Mouse (Mus musculus) heart, embryonic 15.5 days (tissue): ENCODE data around the gene Cmtr1. TPM values are rescaled to one million over a fixed set of nuclear protein-coding genes. Genes with fewer than 3 reads are reported as not detected.

Experiments used
- ATAC-seq: fragments of 200-750 bp; cut with Nextera tagmentation; replicated peaks from 2 replicates; pipeline ENCODE4 v1.8.0; 2017; ENCODE audit warnings: low read depth, moderate TSS enrichment; ENCODE audit not compliant: insufficient number of reproducible peaks, insufficient read depth, low FRiP score
- H3K27ac ChIP-seq: fragments of 300-500 bp; sonication (generic); 2 replicates; pipeline ENCODE4 v1.5.1; 2015; ENCODE audit warnings: mild to moderate bottlenecking, inconsistent platforms
- H3K27me3 ChIP-seq: fragments of 300-500 bp; sonication (generic); 2 replicates; pipeline ENCODE4 v1.6.1; 2015; ENCODE audit warnings: inconsistent platforms
- H3K36me3 ChIP-seq: fragments of 300-500 bp; sonication (generic); 2 replicates; pipeline ENCODE4 v1.6.1; 2015; ENCODE audit warnings: mild to moderate bottlenecking, inconsistent platforms
- H3K4me1 ChIP-seq: fragments of 300-500 bp; sonication (generic); replicated peaks from 2 replicates; pipeline ENCODE4 v1.6.1; 2015; ENCODE audit warnings: inconsistent platforms
- H3K4me2 ChIP-seq: fragments of 300-500 bp; sonication (generic); 2 replicates; pipeline ENCODE4 v1.6.1; 2015; ENCODE audit warnings: inconsistent platforms, mild to moderate bottlenecking, moderate library complexity
- H3K4me3 ChIP-seq: fragments of 300-500 bp; sonication (generic); 2 replicates; pipeline ENCODE4 v1.5.1; 2015; ENCODE audit warnings: mild to moderate bottlenecking, inconsistent platforms
- H3K9ac ChIP-seq: fragments of 300-500 bp; sonication (generic); 2 replicates; pipeline ENCODE4 v1.6.1; 2015; ENCODE audit warnings: mild to moderate bottlenecking, inconsistent platforms
- H3K9me3 ChIP-seq: fragments of 300-500 bp; sonication (generic); replicated peaks from 2 replicates; pipeline ENCODE4 v1.6.1; 2016; ENCODE audit warnings: inconsistent platforms
- WGBS: fragments of 180-500 bp; shearing (Covaris S2); methylation state at CpG from one replicate; pipeline ENCODE4 v1.1.7; 2015; ENCODE audit warnings: mixed read lengths; 5-methylcytosine and 5-hydroxymethylcytosine counted together
- polyA plus RNA-seq: library from polyadenylated mRNA; unstranded; fragments of >200 nt; fragmentation: Nextera tagmentation; extraction: Ambion mirVana; gene quantifications from 2 replicates; pipeline ENCODE4 v1.2.1, GENCODE M21; 2015

The Cmtr1 gene
- polyA plus RNA-seq, 1 experiment from 2014 or later, result 78.3 TPM

DNA sequence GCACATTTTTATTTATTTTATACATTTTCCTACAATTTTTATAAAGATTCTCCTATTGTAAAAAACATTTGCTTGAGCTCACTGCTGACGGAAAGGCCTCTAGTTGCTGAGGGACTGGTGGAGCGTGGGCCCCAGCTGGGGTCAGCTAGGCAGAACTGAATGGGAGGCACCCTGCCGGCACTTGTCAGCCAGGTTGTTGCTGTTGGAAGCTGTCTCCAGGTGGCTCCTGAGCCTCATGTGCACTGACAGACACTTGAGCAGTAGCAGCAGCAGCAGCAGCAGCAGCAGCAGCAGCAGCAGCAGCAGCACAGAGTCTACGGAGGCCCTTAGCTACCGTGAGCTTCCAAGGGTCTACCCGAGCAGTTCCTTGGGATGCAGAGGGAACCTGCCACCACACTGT lies 27.0 kb downstream of the Cmtr1 start:
- 44% methylated on average over 6 of the region's 6 CpGs for WGBS
- H3K27ac ChIP-seq, result peak overlapping the region; percentile 80
- H3K9ac ChIP-seq, result peak overlapping the region; percentile 15; the same call in 1 of the 2 replicates

DNA sequence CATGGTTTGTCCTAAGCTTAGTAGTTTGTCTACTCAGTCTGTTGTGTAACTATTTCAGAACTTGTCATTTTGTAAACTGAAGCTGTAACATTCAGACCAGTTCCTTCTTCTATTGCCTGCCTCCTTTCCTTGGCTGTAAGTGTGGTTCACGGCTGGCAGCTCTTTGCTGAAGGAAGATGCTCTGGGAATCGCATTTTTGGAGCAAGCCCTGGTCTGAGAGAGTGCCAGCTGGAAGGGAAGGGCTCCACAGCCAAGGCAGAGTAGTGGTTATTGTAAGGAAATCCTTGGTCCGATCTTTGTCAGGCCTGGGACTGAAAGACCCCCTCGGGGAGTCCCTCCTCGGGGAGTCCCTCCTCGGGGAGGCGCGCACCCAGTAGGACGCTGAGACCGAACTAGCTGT lies 28.2 kb downstream of the Cmtr1 start:
- H3K4me2 ChIP-seq, result no peak overlapping the region
- peaks cover 16% of the 10 kb centered on the region for H3K4me1 ChIP-seq
- H3K27ac ChIP-seq, result peak overlapping the region; percentile 80
- peaks cover 44% of the 10 kb centered on the region for H3K36me3 ChIP-seq
- 88% methylated on average over 10 of the region's 10 CpGs for WGBS
- no peaks in the 10 kb centered on the region for H3K27me3 ChIP-seq
- H3K9me3 ChIP-seq, result no peaks in the 10 kb centered on the region
- no peak for ATAC-seq
- H3K4me3 ChIP-seq, result no peak overlapping the region
- no peak overlapping the region for H3K9ac ChIP-seq

More for the DNA sequence above, 27.0 kb downstream of the Cmtr1 start:
- Histone ChIP-seq H3K9me3 (no peaks in the 10 kb centered on the region), H3K36me3 (peaks cover 54% of the 10 kb centered on the region), H3K4me3 (no peak overlapping the region), H3K27me3 (no peaks in the 10 kb centered on the region), H3K4me2 (no peak overlapping the region), H3K4me1 (peaks cover 16% of the 10 kb centered on the region)
- ATAC-seq, result no peak

- Histone ChIP-seq H3K9ac (no peak overlapping the region), H3K4me3 (no peak overlapping the region), H3K36me3 (peaks cover 58% of the 10 kb centered on the region), H3K9me3 (no peaks in the 10 kb centered on the region), H3K27ac (no peak overlapping the region), H3K4me2 (no peak overlapping the region), H3K4me1 (peaks cover 16% of the 10 kb centered on the region), H3K27me3 (no peaks in the 10 kb centered on the region)
- no peak for ATAC-seq
- WGBS, result 65% methylated on average over 6 of the region's 6 CpGs
Observed at GRCm38 (mm10) chr17:29690257-29690656, 29.9 kb downstream of the Cmtr1 start.

GRCm38 (mm10) chr17:29692827-29693226 lies 32.4 kb downstream of the Cmtr1 start:
- no peaks in the 10 kb centered on the region for H3K27me3 ChIP-seq
- H3K9ac ChIP-seq, result no peak overlapping the region
- peaks cover 61% of the 10 kb centered on the region for H3K36me3 ChIP-seq
- no peak overlapping the region for H3K4me3 ChIP-seq
- H3K9me3 ChIP-seq, result no peaks in the 10 kb centered on the region
- WGBS, result 83% methylated on average over 2 of the region's 2 CpGs
- ATAC-seq, result no peak
- H3K4me2 ChIP-seq, result no peak overlapping the region
- no peak overlapping the region for H3K27ac ChIP-seq
- H3K4me1 ChIP-seq, result peaks cover 5% of the 10 kb centered on the region

DNA sequence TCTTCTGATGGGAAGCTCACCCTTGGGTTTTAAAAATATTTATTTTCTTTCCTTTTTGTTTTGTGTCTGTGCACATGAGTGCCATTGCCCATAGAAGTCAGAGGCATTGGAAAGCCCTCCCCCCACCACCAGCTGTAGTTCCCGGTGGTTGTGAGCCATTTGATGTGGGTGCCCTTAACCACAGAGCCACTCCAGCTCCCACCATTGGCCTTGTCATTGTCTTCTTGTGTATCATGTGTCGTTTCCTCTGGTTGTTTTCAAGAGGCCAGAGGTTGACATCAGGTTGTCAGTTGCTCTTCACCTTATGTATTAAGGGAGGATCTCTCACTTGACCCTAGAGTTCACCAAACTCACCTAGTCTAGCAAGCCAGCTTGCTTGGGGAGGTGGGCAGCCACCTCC lies 33.2 kb downstream of the Cmtr1 start:
- Histone ChIP-seq H3K4me2 (no peak overlapping the region), H3K36me3 (peaks cover 68% of the 10 kb centered on the region), H3K9me3 (no peaks in the 10 kb centered on the region), H3K27me3 (no peaks in the 10 kb centered on the region), H3K9ac (no peak overlapping the region), H3K4me1 (peaks cover 3% of the 10 kb centered on the region; the same call in 1 of the 2 replicates), H3K4me3 (no peak overlapping the region), H3K27ac (no peak overlapping the region)
- ATAC-seq, result no peak
- WGBS, result 61% methylated on average over 2 of the region's 2 CpGs

GRCm38 (mm10) chr17:29694516-29694915 lies 34.1 kb downstream of the Cmtr1 start:
- no peak for ATAC-seq
- WGBS, result 86% methylated on average over 4 of the region's 4 CpGs

DNA sequence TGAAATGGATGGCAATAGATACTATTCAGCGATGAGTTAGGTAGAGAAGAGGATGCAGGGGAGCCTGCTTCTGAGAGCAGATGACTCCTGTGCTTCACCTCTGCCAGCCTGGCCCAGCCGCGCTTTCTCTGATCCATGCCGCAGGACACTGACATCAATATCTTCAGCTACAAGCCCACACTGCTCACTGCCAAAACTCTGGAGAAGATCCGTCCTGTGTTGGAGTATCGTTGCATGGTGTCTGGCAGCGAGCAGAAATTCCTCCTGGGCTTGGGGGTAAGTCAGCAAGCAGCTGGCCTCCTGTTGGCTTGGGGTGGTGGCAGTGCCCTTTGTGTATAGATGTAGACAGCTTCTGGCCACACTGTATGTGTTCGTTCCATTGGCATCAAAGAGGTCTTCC lies 36.5 kb downstream of the Cmtr1 start:
- 95% methylated on average over 8 of the region's 8 CpGs for WGBS
- Histone ChIP-seq H3K4me1 (no peaks in the 10 kb centered on the region), H3K4me2 (no peak overlapping the region), H3K27ac (no peak overlapping the region), H3K4me3 (no peak overlapping the region), H3K9ac (no peak overlapping the region), H3K36me3 (peaks cover 79% of the 10 kb centered on the region), H3K9me3 (no peaks in the 10 kb centered on the region), H3K27me3 (no peaks in the 10 kb centered on the region)
- ATAC-seq, result no peak

More at GRCm38 (mm10) chr17:29694516-29694915, 34.1 kb downstream of the Cmtr1 start:
- Histone ChIP-seq H3K27ac (no peak overlapping the region), H3K9ac (no peak overlapping the region), H3K4me2 (no peak overlapping the region), H3K9me3 (no peaks in the 10 kb centered on the region), H3K27me3 (no peaks in the 10 kb centered on the region), H3K4me1 (no peaks in the 10 kb centered on the region), H3K36me3 (peaks cover 74% of the 10 kb centered on the region), H3K4me3 (no peak overlapping the region)

GRCm38 (mm10) chr17:29698421-29698820 lies 38.0 kb downstream of the Cmtr1 start:
- H3K4me2 ChIP-seq, result no peak overlapping the region
- H3K9me3 ChIP-seq, result no peaks in the 10 kb centered on the region
- WGBS, result 83% methylated on average over 6 of the region's 6 CpGs
- ATAC-seq, result no peak
- no peaks in the 10 kb centered on the region for H3K27me3 ChIP-seq
- no peak overlapping the region for H3K9ac ChIP-seq
- H3K4me3 ChIP-seq, result no peak overlapping the region
- 0 out of 2 replicates have a peak, but pooled peaks cover 3% of the 10 kb centered on the region for H3K4me1 ChIP-seq
- H3K36me3 ChIP-seq, result peaks cover 92% of the 10 kb centered on the region
- H3K27ac ChIP-seq, result no peak overlapping the region

- Histone ChIP-seq H3K4me1 (peaks cover 5% of the 10 kb centered on the region; the same call in 1 of the 2 replicates), H3K4me2 (no peak overlapping the region), H3K9me3 (no peaks in the 10 kb centered on the region), H3K9ac (no peak overlapping the region), H3K36me3 (peaks cover 81% of the 10 kb centered on the region), H3K27me3 (no peaks in the 10 kb centered on the region), H3K4me3 (no peak overlapping the region), H3K27ac (no peak overlapping the region)
- no peak for ATAC-seq
- 93% methylated on average over 7 of the region's 7 CpGs for WGBS
Observed at GRCm38 (mm10) chr17:29700573-29700972, 40.2 kb downstream of the Cmtr1 start.

GRCm38 (mm10) chr17:29702938-29703710 lies 42.7 kb downstream of the Cmtr1 start:
- H3K27ac ChIP-seq, result no peak overlapping the region
- ATAC-seq, result no peak
- H3K27me3 ChIP-seq, result no peaks in the 10 kb centered on the region
- H3K9ac ChIP-seq, result no peak overlapping the region
- H3K36me3 ChIP-seq, result peaks cover 61% of the 10 kb centered on the region
- H3K4me2 ChIP-seq, result no peak overlapping the region
- no peaks in the 10 kb centered on the region for H3K9me3 ChIP-seq
- H3K4me3 ChIP-seq, result no peak overlapping the region
- peaks cover 18% of the 10 kb centered on the region for H3K4me1 ChIP-seq
- WGBS, result 71% methylated on average over 4 of the region's 4 CpGs

- peaks cover 35% of the 10 kb centered on the region for H3K4me1 ChIP-seq
- ATAC-seq, result 0 out of 2 replicates have a peak, but pooled peaks have one; percentile 32
- H3K27me3 ChIP-seq, result no peaks in the 10 kb centered on the region
- no peak overlapping the region for H3K9ac ChIP-seq
- H3K27ac ChIP-seq, result no peak overlapping the region
- H3K4me2 ChIP-seq, result no peak overlapping the region
- 32% methylated on average over 3 of the region's 3 CpGs for WGBS
- no peak overlapping the region for H3K4me3 ChIP-seq
- no peaks in the 10 kb centered on the region for H3K9me3 ChIP-seq
- peaks cover 45% of the 10 kb centered on the region for H3K36me3 ChIP-seq
Observed at GRCm38 (mm10) chr17:29704781-29705180, 44.4 kb downstream of the Cmtr1 start.

- Histone ChIP-seq H3K9ac (0 out of 2 replicates have a peak overlapping the region, but pooled peaks have one; percentile 8), H3K9me3 (no peaks in the 10 kb centered on the region), H3K27ac (no peak overlapping the region), H3K27me3 (no peaks in the 10 kb centered on the region), H3K4me1 (peaks cover 46% of the 10 kb centered on the region), H3K4me3 (no peak overlapping the region), H3K36me3 (peaks cover 34% of the 10 kb centered on the region; the same call in 1 of the 2 replicates), H3K4me2 (no peak overlapping the region)
- WGBS, result 62% methylated on average over 5 of the region's 5 CpGs
- ATAC-seq, result no peak
Observed at GRCm38 (mm10) chr17:29705881-29706280, 45.5 kb downstream of the Cmtr1 start.
